Mouse (Mus musculus) midbrain, postnatal 0 days (tissue): ENCODE measurements around the gene Fam228a. TPM values are rescaled to one million over a fixed set of nuclear protein-coding genes. Genes with fewer than 3 reads are reported as not detected.
A peak's percentile ranks its signal among the peaks of the same experiment; 100 is the strongest.

ENCODE experiments used
- ATAC-seq: fragments of 200-750 bp; cut with Nextera tagmentation; 2 replicates; pipeline ENCODE4 v1.8.0; 2017; ENCODE audit warnings: moderate number of reproducible peaks, mild to moderate bottlenecking, moderate TSS enrichment, moderate library complexity; ENCODE audit not compliant: low FRiP score
- DNase-seq: peaks from one replicate; pipeline ENCODE4 v3.0.0-alpha.2; 2015; ENCODE audit warnings: low spot score
- H3K27ac ChIP-seq: fragments of 300-500 bp; sonication (generic); 2 replicates; pipeline ENCODE4 v1.5.1; 2014; ENCODE audit warnings: low read depth, mild to moderate bottlenecking, low read length, mixed read lengths
- H3K27me3 ChIP-seq: fragments of 300-500 bp; sonication (generic); 2 replicates; pipeline ENCODE4 v1.6.1; 2014; ENCODE audit warnings: low read length, control low read depth, mixed read lengths; ENCODE audit not compliant: insufficient read depth
- H3K36me3 ChIP-seq: fragments of 300-500 bp; sonication (generic); 2 replicates; pipeline ENCODE4 v1.6.1; 2014; ENCODE audit warnings: low read length, control low read depth, mixed read lengths; ENCODE audit not compliant: insufficient read depth
- H3K4me1 ChIP-seq: fragments of 300-500 bp; sonication (generic); 2 replicates; pipeline ENCODE4 v1.6.1; 2014; ENCODE audit warnings: mild to moderate bottlenecking, control low read depth, antibody characterized with exemption, low read length, mixed read lengths; ENCODE audit not compliant: insufficient read depth
- H3K4me2 ChIP-seq: fragments of 300-500 bp; sonication (generic); 2 replicates; pipeline ENCODE4 v1.6.1; 2014; ENCODE audit warnings: low read depth, mild to moderate bottlenecking, low read length, mixed read lengths; ENCODE audit not compliant: poor library complexity, severe bottlenecking
- H3K4me3 ChIP-seq: fragments of 300-500 bp; sonication (generic); 2 replicates; pipeline ENCODE4 v1.5.1; 2014; ENCODE audit warnings: low read depth, mild to moderate bottlenecking, low read length, moderate library complexity
- H3K9ac ChIP-seq: fragments of 300-500 bp; sonication (generic); replicated peaks from 2 replicates; pipeline ENCODE4 v1.6.1; 2014; ENCODE audit warnings: mild to moderate bottlenecking, low read length, moderate library complexity, mixed read lengths; ENCODE audit not compliant: poor library complexity, severe bottlenecking
- H3K9me3 ChIP-seq: fragments of 300-500 bp; sonication (generic); 2 replicates; pipeline ENCODE4 v1.6.1; 2016; ENCODE audit warnings: low read length, control low read depth
- CTCF ChIP-seq: IDR thresholded peaks from 2 replicates; pipeline ENCODE4 v1.5.1; 2016; ENCODE audit warnings: antibody characterized with exemption, mild to moderate bottlenecking
- WGBS: fragments of 180-500 bp; shearing (Covaris S2); extraction: QIAGEN DNeasy Blood & Tissue Kit; methylation state at CpG from one replicate; pipeline ENCODE4 v1.1.7; 2014; 5-methylcytosine and 5-hydroxymethylcytosine counted together
- polyA plus RNA-seq: library from polyadenylated mRNA; unstranded; fragments of >200 nt; fragmentation: Nextera tagmentation; extraction: Ambion mirVana; gene quantifications from 2 replicates; pipeline ENCODE4 v1.2.1, GENCODE M21; 2015
- total RNA-seq: library from RNA; depleted of rRNA; stranded (reverse); fragments of >200 nt; gene quantifications from 2 replicates; pipeline ENCODE4 v1.2.3, GENCODE M21; 2014

The Fam228a gene
- total and polyA plus RNA-seq, 2 experiments from 2014 or later = 0.26 to 1.9 TPM

GRCm38 (mm10) chr12:4694534-4694933 lies 43.7 kb downstream of the Fam228a start:
- Histone ChIP-seq H3K36me3 (peaks cover 21% of the 10 kb centered on the region), H3K4me1 (no peaks in the 10 kb centered on the region), H3K4me2 (no peak overlapping the region), H3K27me3 (no peaks in the 10 kb centered on the region), H3K27ac (no peak overlapping the region), H3K9me3 (no peaks in the 10 kb centered on the region), H3K9ac (no peak overlapping the region), H3K4me3 (no peak overlapping the region)
- no peak for ATAC-seq
- TF ChIP-seq CTCF = no peak
- DNase-seq = no peak
- WGBS = 80% methylated on average over 1 of the region's 1 CpGs

DNA sequence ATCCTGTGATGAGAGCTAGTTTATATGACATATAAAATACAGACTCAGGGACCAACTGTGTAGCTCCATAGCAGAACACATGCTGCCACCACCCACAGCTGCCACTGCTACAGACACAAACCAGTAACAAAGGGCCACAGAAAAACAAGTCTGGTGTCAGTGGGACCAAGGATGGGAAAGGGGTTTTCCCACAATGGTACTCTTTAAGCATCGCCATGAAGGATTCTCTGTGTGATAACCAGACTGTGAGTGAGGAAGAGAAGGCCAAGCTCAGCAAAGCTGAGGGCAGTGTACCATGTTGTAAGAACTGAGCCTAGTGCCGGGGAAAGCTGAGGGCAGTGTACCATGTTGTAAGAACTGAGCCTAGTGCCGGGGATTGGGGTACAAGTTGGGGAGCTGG lies 47.0 kb downstream of the Fam228a start:
- Histone ChIP-seq H3K27me3 (no peaks in the 10 kb centered on the region), H3K9me3 (no peaks in the 10 kb centered on the region), H3K9ac (no peak overlapping the region), H3K27ac (no peak overlapping the region), H3K4me3 (no peak overlapping the region), H3K36me3 (0 out of 2 replicates have a peak, but pooled peaks cover 4% of the 10 kb centered on the region), H3K4me1 (no peaks in the 10 kb centered on the region), H3K4me2 (no peak overlapping the region)
- ATAC-seq (no peak), DNase-seq (no peak)
- WGBS = 85% methylated on average over 3 of the region's 3 CpGs
- TF ChIP-seq CTCF = no peak

DNA sequence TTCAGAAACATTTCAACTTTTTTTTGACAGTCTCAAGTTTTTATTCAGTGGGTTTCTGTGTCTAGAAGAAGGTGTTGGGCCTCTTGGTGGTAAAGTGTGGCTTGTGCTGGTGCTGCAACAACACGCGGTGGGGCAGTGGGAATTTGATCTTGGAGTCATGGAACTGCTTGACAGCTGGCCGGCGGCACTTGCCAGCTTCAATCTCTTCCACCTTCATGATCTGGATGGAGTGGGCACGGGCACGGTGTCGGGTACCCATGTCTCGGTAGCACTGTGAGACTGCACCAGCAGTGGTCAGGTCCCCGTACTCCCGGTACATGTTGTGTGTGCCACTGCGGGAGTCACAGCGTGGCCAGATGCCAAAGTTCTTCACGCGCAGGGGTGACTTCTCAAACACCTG lies 48.9 kb downstream of the Fam228a start:
- no peak for TF ChIP-seq CTCF
- no peaks in the 10 kb centered on the region for H3K4me1 ChIP-seq
- no peaks in the 10 kb centered on the region for H3K27me3 ChIP-seq
- WGBS = 92% methylated on average over 14 of the region's 14 CpGs
- H3K36me3 ChIP-seq = 0 out of 2 replicates have a peak, but pooled peaks cover 4% of the 10 kb centered on the region
- no peak for ATAC-seq
- no peak overlapping the region for H3K4me3 ChIP-seq
- no peak overlapping the region for H3K9ac ChIP-seq
- H3K9me3 ChIP-seq = no peaks in the 10 kb centered on the region
- H3K4me2 ChIP-seq = no peak overlapping the region
- DNase-seq = peak; percentile 54
- no peak overlapping the region for H3K27ac ChIP-seq

DNA sequence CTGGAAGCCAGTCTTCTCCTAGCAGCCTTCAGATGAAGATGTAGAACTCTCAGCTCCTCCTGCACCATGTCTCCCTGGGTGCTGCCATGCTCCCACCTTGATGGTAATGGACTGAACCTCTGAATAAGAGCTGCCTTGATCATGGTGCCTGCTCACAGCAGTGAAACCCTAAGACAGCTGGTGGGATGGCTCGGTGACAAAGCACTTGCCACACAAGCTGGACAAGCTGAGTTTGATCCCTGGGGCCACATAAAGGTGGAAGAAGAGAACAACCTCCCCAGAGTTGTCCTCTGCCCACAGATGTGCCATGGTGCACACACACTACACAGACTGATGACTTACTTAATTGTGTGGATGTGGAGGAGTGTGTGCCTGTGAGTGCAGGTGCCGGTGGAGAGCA lies 49.8 kb downstream of the Fam228a start:
- Histone ChIP-seq H3K4me1 (no peaks in the 10 kb centered on the region), H3K4me2 (no peak overlapping the region), H3K4me3 (no peak overlapping the region), H3K27ac (no peak overlapping the region), H3K27me3 (no peaks in the 10 kb centered on the region), H3K9me3 (no peaks in the 10 kb centered on the region), H3K36me3 (0 out of 2 replicates have a peak, but pooled peaks cover 4% of the 10 kb centered on the region), H3K9ac (no peak overlapping the region)
- ATAC-seq = no peak
- no peak for DNase-seq
- no peak for TF ChIP-seq CTCF
- 93% methylated on average over 2 of the region's 2 CpGs for WGBS

DNA sequence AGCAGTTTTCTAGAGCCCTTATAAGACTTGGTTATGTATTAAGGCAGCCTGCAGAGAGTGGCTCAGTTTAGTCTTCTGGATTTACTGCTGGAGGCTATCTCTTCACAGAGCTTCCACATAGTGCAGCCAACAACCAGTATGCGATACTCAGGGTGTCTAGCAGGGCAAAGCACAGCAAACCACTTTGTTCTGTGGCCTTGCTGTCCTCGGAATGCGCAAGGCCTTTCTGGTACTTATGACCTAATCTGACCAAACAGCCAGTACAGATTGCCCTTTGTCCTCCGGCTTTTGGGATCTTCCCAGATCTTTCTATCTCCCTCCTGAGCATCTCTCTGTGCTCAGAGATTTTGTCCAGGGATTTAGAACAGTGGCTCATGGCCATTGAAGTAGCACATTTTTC lies 52.8 kb downstream of the Fam228a start:
- ATAC-seq = no peak
- no peak for DNase-seq
- TF ChIP-seq CTCF = no peak
- H3K27me3 ChIP-seq = no peaks in the 10 kb centered on the region
- 78% methylated on average over 4 of the region's 4 CpGs for WGBS
- H3K9me3 ChIP-seq = no peaks in the 10 kb centered on the region
- H3K4me2 ChIP-seq = no peak overlapping the region
- H3K4me3 ChIP-seq = no peak overlapping the region
- peaks cover 3% of the 10 kb centered on the region; the same call in 1 of the 2 replicates for H3K36me3 ChIP-seq
- H3K4me1 ChIP-seq = no peaks in the 10 kb centered on the region
- H3K27ac ChIP-seq = no peak overlapping the region
- H3K9ac ChIP-seq = no peak overlapping the region

GRCm38 (mm10) chr12:4679971-4680370 lies 58.3 kb downstream of the Fam228a start:
- Histone ChIP-seq H3K4me1 (no peaks in the 10 kb centered on the region), H3K9ac (no peak overlapping the region), H3K9me3 (no peaks in the 10 kb centered on the region), H3K4me2 (no peak overlapping the region), H3K4me3 (no peak overlapping the region), H3K36me3 (peaks cover 20% of the 10 kb centered on the region), H3K27ac (no peak overlapping the region), H3K27me3 (no peaks in the 10 kb centered on the region)
- TF ChIP-seq CTCF = no peak
- no peak for DNase-seq
- 75% methylated on average over 4 of the region's 4 CpGs for WGBS
- no peak for ATAC-seq
